Mouse (Mus musculus) heart, postnatal 0 days (tissue): ENCODE results near the gene Rnf34. TPM values are rescaled to one million over a fixed set of nuclear protein-coding genes. Genes with fewer than 3 reads are reported as not detected.
A peak's percentile ranks its signal among the peaks of the same experiment; 100 is the strongest.

ENCODE experiments used
- ATAC-seq: fragments of 200-750 bp; cut with Nextera tagmentation; 2 replicates; pipeline ENCODE4 v1.8.0; 2017; ENCODE audit warnings: low read depth, moderate number of reproducible peaks, moderate library complexity; ENCODE audit not compliant: insufficient read depth
- DNase-seq: peaks from one replicate; pipeline ENCODE4 v3.0.0-alpha.2; 2016; ENCODE audit warnings: low spot score
- H3K27ac ChIP-seq: fragments of 300-500 bp; sonication (generic); 2 replicates; pipeline ENCODE4 v1.5.1; 2014; ENCODE audit warnings: low read depth, mild to moderate bottlenecking
- H3K27me3 ChIP-seq: fragments of 300-500 bp; sonication (generic); 2 replicates; pipeline ENCODE4 v1.6.1; 2014; ENCODE audit warnings: low read length, mixed read lengths; ENCODE audit not compliant: control insufficient read depth, insufficient read depth
- H3K36me3 ChIP-seq: fragments of 300-500 bp; sonication (generic); replicated peaks from 2 replicates; pipeline ENCODE4 v1.6.1; 2014; ENCODE audit warnings: low read length, mixed read lengths; ENCODE audit not compliant: control insufficient read depth, insufficient read depth
- H3K4me1 ChIP-seq: fragments of 300-500 bp; sonication (generic); 2 replicates; pipeline ENCODE4 v1.6.1; 2014; ENCODE audit warnings: antibody characterized with exemption; ENCODE audit not compliant: control insufficient read depth, insufficient read depth
- H3K4me2 ChIP-seq: fragments of 300-500 bp; sonication (generic); 2 replicates; pipeline ENCODE4 v1.6.1; 2014; ENCODE audit warnings: low read depth, mild to moderate bottlenecking, low read length, moderate library complexity
- H3K4me3 ChIP-seq: fragments of 300-500 bp; sonication (generic); 2 replicates; pipeline ENCODE4 v1.5.1; 2014; ENCODE audit warnings: low read depth, low read length
- H3K9ac ChIP-seq: fragments of 300-500 bp; sonication (generic); replicated peaks from 2 replicates; pipeline ENCODE4 v1.6.1; 2014; ENCODE audit warnings: low read depth, low read length, mixed read lengths
- H3K9me3 ChIP-seq: fragments of 300-500 bp; sonication (generic); replicated peaks from 2 replicates; pipeline ENCODE4 v1.6.1; 2016; ENCODE audit warnings: low read length; ENCODE audit not compliant: control insufficient read depth
- CTCF ChIP-seq: IDR thresholded peaks from 2 replicates; pipeline ENCODE4 v1.5.1; 2016; ENCODE audit warnings: antibody characterized with exemption, control low read depth, low read depth
- EP300 ChIP-seq: IDR thresholded peaks from 2 replicates; pipeline ENCODE4 v1.6.1; 2016; ENCODE audit warnings: antibody characterized with exemption, low read depth
- WGBS: fragments of 180-500 bp; shearing (Covaris S2); extraction: QIAGEN DNeasy Blood & Tissue Kit; methylation state at CpG from one replicate; pipeline ENCODE4 v1.1.7; 2014; 5-methylcytosine and 5-hydroxymethylcytosine counted together
- polyA plus RNA-seq: library from polyadenylated mRNA; unstranded; fragments of >200 nt; fragmentation: Nextera tagmentation; extraction: Ambion mirVana; gene quantifications from 2 replicates; pipeline ENCODE4 v1.2.1, GENCODE M21; 2015
- total RNA-seq: library from RNA; depleted of rRNA; stranded (reverse); fragments of >200 nt; gene quantifications from 2 replicates; pipeline ENCODE4 v1.2.3, GENCODE M21; 2014; ENCODE audit warnings: low replicate concordance

Gene Rnf34
- total and polyA plus RNA-seq, 2 experiments from 2014 or later: 23.4 to 28.4 TPM

GRCm38 (mm10) chr5:122894821-122895220 is 45.0 kb downstream of the Rnf34 start:
- H3K4me2 ChIP-seq: no peak overlapping the region
- ATAC-seq (no peak), DNase-seq (no peak)
- H3K4me3 ChIP-seq: no peak overlapping the region
- no peaks in the 10 kb centered on the region for H3K9me3 ChIP-seq
- H3K27me3 ChIP-seq: no peaks in the 10 kb centered on the region
- H3K27ac ChIP-seq: no peak overlapping the region
- no peak for TF ChIP-seq EP300
- TF ChIP-seq CTCF: no peak
- no peaks in the 10 kb centered on the region for H3K36me3 ChIP-seq
- 63% methylated on average over 4 of the region's 4 CpGs for WGBS
- 0 out of 2 replicates have a peak, but pooled peaks cover 14% of the 10 kb centered on the region for H3K4me1 ChIP-seq
- no peak overlapping the region for H3K9ac ChIP-seq

- Histone ChIP-seq H3K27ac (no peak overlapping the region), H3K9ac (no peak overlapping the region), H3K9me3 (no peaks in the 10 kb centered on the region), H3K4me2 (no peak overlapping the region; the same call in 1 of the 2 replicates), H3K4me3 (no peak overlapping the region), H3K4me1 (peaks cover 19% of the 10 kb centered on the region; the same call in 1 of the 2 replicates), H3K27me3 (no peaks in the 10 kb centered on the region), H3K36me3 (no peaks in the 10 kb centered on the region)
- TF ChIP-seq CTCF: no peak
- WGBS: 78% methylated on average over 6 of the region's 6 CpGs
- no peak for DNase-seq
- ATAC-seq: no peak
These were observed 48.3 kb downstream of the Rnf34 start for GRCm38 (mm10) chr5:122898153-122898552.

GRCm38 (mm10) chr5:122898963-122899776 is 49.3 kb downstream of the Rnf34 start:
- DNase-seq (peak; percentile 15), ATAC-seq (peak; percentile 11; the same call in 1 of the 2 replicates)
- Histone ChIP-seq H3K27ac (peak overlapping the region; percentile 87), H3K27me3 (no peaks in the 10 kb centered on the region), H3K9ac (peak overlapping the region; percentile 90), H3K36me3 (no peaks in the 10 kb centered on the region), H3K4me2 (peak overlapping the region; percentile 92), H3K4me1 (peaks cover 19% of the 10 kb centered on the region; the same call in 1 of the 2 replicates), H3K9me3 (no peaks in the 10 kb centered on the region), H3K4me3 (peak overlapping the region; percentile 78)
- peak; percentile 4; the same call in 1 of the 2 replicates for TF ChIP-seq CTCF
- no peak for TF ChIP-seq EP300
- 3% methylated on average over 45 of the region's 45 CpGs for WGBS

GRCm38 (mm10) chr5:122899777-122900557 is 50.1 kb downstream of the Rnf34 start:
- Histone ChIP-seq H3K4me3 (peak overlapping the region; percentile 78), H3K9me3 (no peaks in the 10 kb centered on the region), H3K27me3 (no peaks in the 10 kb centered on the region), H3K36me3 (no peaks in the 10 kb centered on the region), H3K4me1 (peaks cover 19% of the 10 kb centered on the region; the same call in 1 of the 2 replicates), H3K9ac (peak overlapping the region; percentile 90), H3K27ac (peak overlapping the region; percentile 87), H3K4me2 (peak overlapping the region; percentile 92)
- TF ChIP-seq CTCF (no peak), EP300 (no peak)
- ATAC-seq (peak; percentile 97), DNase-seq (peak; percentile 87)
- under 1% methylated on average over 70 of the region's 120 CpGs for WGBS

GRCm38 (mm10) chr5:122900558-122901171 is 50.8 kb downstream of the Rnf34 start:
- Histone ChIP-seq H3K27ac (peak overlapping the region; percentile 87), H3K9ac (peak overlapping the region; percentile 90), H3K4me3 (peak overlapping the region; percentile 78), H3K27me3 (no peaks in the 10 kb centered on the region), H3K36me3 (no peaks in the 10 kb centered on the region), H3K9me3 (no peaks in the 10 kb centered on the region), H3K4me1 (peaks cover 19% of the 10 kb centered on the region; the same call in 1 of the 2 replicates), H3K4me2 (peak overlapping the region; percentile 92)
- no peak for TF ChIP-seq CTCF
- no peak for TF ChIP-seq EP300
- DNase-seq: peak; percentile 7
- WGBS: 4% methylated on average over 32 of the region's 33 CpGs
- ATAC-seq: no peak; the same call in 1 of the 2 replicates
